Mouse (Mus musculus): ENCODE data around the gene Prr19. TPM values are rescaled to one million over a fixed set of nuclear protein-coding genes. Genes with fewer than 3 reads are reported as not detected.

Prr19 gene
- polyA plus RNA-seq, 1 experiment from 2014 or later, result 2.2 TPM

DNA sequence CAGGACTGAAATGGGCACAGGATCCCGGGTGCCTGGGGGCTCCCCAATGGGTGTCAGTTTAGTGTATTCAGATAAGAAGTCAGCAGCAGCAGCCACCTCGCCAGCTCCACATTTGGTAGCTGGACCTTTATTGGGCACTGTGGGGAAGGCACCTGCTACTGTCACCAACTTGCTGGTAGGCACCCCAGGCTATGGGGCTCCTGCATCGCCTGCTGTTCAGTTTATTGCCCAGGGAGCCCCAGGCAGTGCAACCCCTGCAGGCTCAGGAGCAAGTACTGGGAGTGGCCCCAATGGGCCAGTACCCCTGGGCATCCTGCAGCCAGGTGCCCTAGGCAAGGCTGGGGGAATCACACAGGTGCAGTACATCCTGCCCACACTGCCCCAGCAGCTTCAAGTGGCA, 12.5 kb upstream of the Prr19 start:
- H3K27ac ChIP-seq (ENCODE audit: low read length), result no peak overlapping the region
- H3K9ac ChIP-seq (replicated peaks; ENCODE audit: low read depth, low read length), result no peak overlapping the region
- no peak for ATAC-seq
- peaks cover 59% of the 10 kb centered on the region for H3K36me3 ChIP-seq (ENCODE audit: control insufficient read depth, insufficient read depth)
- no peak overlapping the region for H3K4me2 ChIP-seq (ENCODE audit: low read length)
- H3K4me3 ChIP-seq (replicated peaks; ENCODE audit: low read length), result no peak overlapping the region
- peaks cover 19% of the 10 kb centered on the region for H3K4me1 ChIP-seq (replicated peaks; ENCODE audit: control insufficient read depth, insufficient read depth, low read length)
- no peaks in the 10 kb centered on the region for H3K27me3 ChIP-seq (replicated peaks; ENCODE audit: control insufficient read depth, insufficient read depth, low read length)
- WGBS, result 95% methylated on average over 3 of the region's 3 CpGs
- H3K9me3 ChIP-seq (ENCODE audit: control insufficient read depth, low read length), result no peaks in the 10 kb centered on the region

DNA sequence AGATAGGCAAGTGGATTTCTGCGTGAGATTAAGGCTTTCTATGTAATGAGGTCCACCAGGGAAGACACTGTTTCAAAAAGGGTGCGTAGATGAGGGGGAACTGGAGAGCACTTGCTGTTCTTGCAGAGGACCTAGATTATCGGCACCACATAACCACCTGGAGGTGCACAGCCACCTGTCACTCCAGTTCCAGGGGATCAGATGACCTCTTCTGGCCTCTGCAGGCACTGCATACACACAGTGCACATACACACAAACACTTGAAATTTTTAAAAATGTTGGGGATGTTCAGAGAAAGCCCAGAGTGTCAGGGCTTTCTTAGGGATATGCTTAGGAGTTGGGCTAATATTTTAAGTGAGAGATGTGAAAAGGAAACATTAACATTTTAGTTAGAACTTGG, 11.3 kb upstream of the Prr19 start:
- H3K36me3 ChIP-seq (ENCODE audit: control insufficient read depth, insufficient read depth), result peaks cover 66% of the 10 kb centered on the region
- H3K27me3 ChIP-seq (replicated peaks; ENCODE audit: control insufficient read depth, insufficient read depth, low read length), result no peaks in the 10 kb centered on the region
- 95% methylated on average over 3 of the region's 3 CpGs for WGBS
- no peak overlapping the region for H3K27ac ChIP-seq (ENCODE audit: low read length)
- H3K9ac ChIP-seq (replicated peaks; ENCODE audit: low read depth, low read length), result no peak overlapping the region
- no peak overlapping the region for H3K4me2 ChIP-seq (ENCODE audit: low read length)
- no peak overlapping the region for H3K4me3 ChIP-seq (replicated peaks; ENCODE audit: low read length)
- no peak for ATAC-seq
- no peaks in the 10 kb centered on the region for H3K9me3 ChIP-seq (ENCODE audit: control insufficient read depth, low read length)
- H3K4me1 ChIP-seq (replicated peaks; ENCODE audit: control insufficient read depth, insufficient read depth, low read length), result peaks cover 7% of the 10 kb centered on the region

DNA sequence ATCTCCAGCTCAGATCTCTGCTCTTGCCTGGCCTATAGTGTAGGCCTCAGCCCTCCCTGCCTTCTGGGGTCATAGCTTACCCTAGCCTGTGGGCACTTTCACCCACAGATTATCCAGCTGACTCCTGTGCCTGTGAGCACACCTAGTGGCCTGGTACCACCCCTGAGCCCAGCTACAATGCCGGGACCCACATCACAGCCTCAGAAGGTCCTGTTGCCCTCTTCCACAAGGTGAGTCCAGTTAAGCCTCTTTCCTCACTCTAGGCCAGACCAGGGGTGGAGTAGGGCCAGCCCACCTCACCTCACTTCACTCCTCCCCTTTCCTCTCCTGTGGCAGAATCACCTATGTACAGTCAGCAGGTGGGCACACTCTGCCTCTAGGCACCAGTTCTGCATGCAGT, 10.7 kb upstream of the Prr19 start:
- WGBS, result 90% methylated on average over 1 of the region's 1 CpGs
- Histone ChIP-seq H3K9ac (replicated peaks; ENCODE audit: low read depth, low read length) (no peak overlapping the region), H3K4me3 (replicated peaks; ENCODE audit: low read length) (no peak overlapping the region), H3K27ac (ENCODE audit: low read length) (no peak overlapping the region), H3K4me1 (replicated peaks; ENCODE audit: control insufficient read depth, insufficient read depth, low read length) (peaks cover 8% of the 10 kb centered on the region), H3K27me3 (replicated peaks; ENCODE audit: control insufficient read depth, insufficient read depth, low read length) (no peaks in the 10 kb centered on the region), H3K4me2 (ENCODE audit: low read length) (no peak overlapping the region), H3K9me3 (ENCODE audit: control insufficient read depth, low read length) (no peaks in the 10 kb centered on the region), H3K36me3 (ENCODE audit: control insufficient read depth, insufficient read depth) (peaks cover 64% of the 10 kb centered on the region)
- ATAC-seq, result no peak

DNA sequence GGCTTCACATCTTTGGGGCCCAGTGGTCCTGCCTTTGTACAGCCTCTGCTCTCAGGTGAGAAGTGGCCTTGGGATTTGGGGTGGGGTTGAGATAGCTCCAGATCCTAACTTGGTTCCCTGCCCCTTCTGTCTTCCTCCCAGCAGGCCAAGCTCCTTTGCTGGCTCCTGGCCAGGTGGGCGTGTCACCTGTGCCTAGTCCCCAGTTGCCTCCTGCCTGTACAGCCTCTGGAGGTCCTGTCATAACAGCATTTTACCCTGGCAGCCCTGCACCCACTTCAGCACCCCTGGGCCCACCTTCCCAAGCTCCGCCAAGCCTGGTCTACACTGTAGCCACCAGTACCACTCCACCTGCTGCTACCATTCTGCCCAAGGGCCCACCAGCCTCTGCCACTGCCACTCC, 10.3 kb upstream of the Prr19 start:
- 68% methylated on average over 2 of the region's 2 CpGs for WGBS
- ATAC-seq, result peak; percentile 21; the same call in 1 of the 2 replicates

GRCm38 (mm10) chr7:25292107-25292506, 9.1 kb upstream of the Prr19 start:
- no peak for ATAC-seq
- H3K4me1 ChIP-seq (replicated peaks; ENCODE audit: control insufficient read depth, insufficient read depth, low read length), result peaks cover 22% of the 10 kb centered on the region
- H3K27me3 ChIP-seq (replicated peaks; ENCODE audit: control insufficient read depth, insufficient read depth, low read length), result no peaks in the 10 kb centered on the region
- no peak overlapping the region for H3K9ac ChIP-seq (replicated peaks; ENCODE audit: low read depth, low read length)
- no peak overlapping the region for H3K4me2 ChIP-seq (ENCODE audit: low read length)
- H3K27ac ChIP-seq (ENCODE audit: low read length), result no peak overlapping the region
- peaks cover 56% of the 10 kb centered on the region for H3K36me3 ChIP-seq (ENCODE audit: control insufficient read depth, insufficient read depth)
- WGBS, result 55% methylated on average over 7 of the region's 7 CpGs
- H3K4me3 ChIP-seq (replicated peaks; ENCODE audit: low read length), result no peak overlapping the region
- H3K9me3 ChIP-seq (ENCODE audit: control insufficient read depth, low read length), result no peaks in the 10 kb centered on the region

More for the DNA sequence above, 10.3 kb upstream of the Prr19 start:
- Histone ChIP-seq H3K27me3 (replicated peaks; ENCODE audit: control insufficient read depth, insufficient read depth, low read length) (no peaks in the 10 kb centered on the region), H3K4me2 (ENCODE audit: low read length) (no peak overlapping the region), H3K4me1 (replicated peaks; ENCODE audit: control insufficient read depth, insufficient read depth, low read length) (peaks cover 12% of the 10 kb centered on the region), H3K27ac (ENCODE audit: low read length) (no peak overlapping the region), H3K9me3 (ENCODE audit: control insufficient read depth, low read length) (no peaks in the 10 kb centered on the region), H3K36me3 (ENCODE audit: control insufficient read depth, insufficient read depth) (peaks cover 64% of the 10 kb centered on the region), H3K4me3 (replicated peaks; ENCODE audit: low read length) (no peak overlapping the region), H3K9ac (replicated peaks; ENCODE audit: low read depth, low read length) (no peak overlapping the region)

DNA sequence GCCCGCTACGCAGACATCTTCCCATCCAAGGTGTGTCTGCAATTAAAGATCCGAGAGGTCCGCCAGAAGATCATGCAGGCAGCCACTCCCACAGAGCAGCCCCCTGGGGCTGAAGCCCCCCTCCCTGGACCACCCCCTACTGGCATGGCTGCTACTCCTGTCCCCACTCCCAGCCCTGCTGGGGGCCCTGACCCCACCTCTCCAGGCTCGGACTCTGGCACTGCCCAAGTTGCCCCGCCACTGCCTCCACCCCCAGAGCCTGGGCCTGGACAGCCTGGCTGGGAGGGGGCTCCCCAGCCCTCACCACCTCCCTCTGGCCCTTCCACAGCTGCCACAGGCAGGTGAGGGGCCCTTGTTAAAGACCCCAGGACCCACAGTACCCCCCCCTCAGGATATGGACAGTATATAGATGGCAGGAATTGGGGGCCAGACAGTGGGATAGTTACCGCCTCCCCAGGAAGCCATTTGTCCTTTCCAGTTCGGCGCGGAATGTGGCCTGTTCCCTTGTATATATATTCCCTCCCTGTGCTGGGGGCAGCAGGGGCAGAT, 7.9 kb upstream of the Prr19 start:
- Histone ChIP-seq H3K4me1 (replicated peaks; ENCODE audit: control insufficient read depth, insufficient read depth, low read length) (peaks cover 26% of the 10 kb centered on the region), H3K27ac (ENCODE audit: low read length) (no peak overlapping the region), H3K9ac (replicated peaks; ENCODE audit: low read depth, low read length) (no peak overlapping the region), H3K4me2 (ENCODE audit: low read length) (no peak overlapping the region), H3K4me3 (replicated peaks; ENCODE audit: low read length) (no peak overlapping the region), H3K36me3 (ENCODE audit: control insufficient read depth, insufficient read depth) (peaks cover 44% of the 10 kb centered on the region), H3K9me3 (ENCODE audit: control insufficient read depth, low read length) (no peaks in the 10 kb centered on the region), H3K27me3 (replicated peaks; ENCODE audit: control insufficient read depth, insufficient read depth, low read length) (no peaks in the 10 kb centered on the region)
- WGBS, result 78% methylated on average over 9 of the region's 10 CpGs
- ATAC-seq, result no peak

DNA sequence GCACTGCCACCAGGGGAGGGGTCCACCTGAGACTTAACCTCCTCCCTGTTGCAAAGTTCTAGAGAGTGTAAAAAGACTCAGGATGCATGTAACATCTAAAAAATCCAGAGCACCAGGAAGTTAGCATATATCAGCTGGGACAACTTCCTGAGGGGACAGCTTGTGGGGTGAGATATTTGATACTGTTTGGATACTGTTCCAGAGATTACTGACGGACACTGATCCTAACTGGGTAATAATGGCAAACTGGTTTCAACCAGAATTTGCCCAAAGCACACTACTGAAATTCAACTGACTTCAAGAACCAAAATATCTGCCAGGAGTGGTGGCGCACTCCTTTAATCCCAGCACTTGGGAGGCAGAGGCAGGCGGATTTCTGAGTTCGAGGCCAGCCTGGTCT, 6.7 kb upstream of the Prr19 start:
- no peak overlapping the region for H3K4me3 ChIP-seq (replicated peaks; ENCODE audit: low read length)
- no peaks in the 10 kb centered on the region for H3K27me3 ChIP-seq (replicated peaks; ENCODE audit: control insufficient read depth, insufficient read depth, low read length)
- no peak for ATAC-seq
- H3K36me3 ChIP-seq (ENCODE audit: control insufficient read depth, insufficient read depth), result peaks cover 32% of the 10 kb centered on the region
- 90% methylated on average over 4 of the region's 4 CpGs for WGBS
- no peak overlapping the region for H3K4me2 ChIP-seq (ENCODE audit: low read length)
- no peak overlapping the region for H3K27ac ChIP-seq (ENCODE audit: low read length)
- no peaks in the 10 kb centered on the region for H3K9me3 ChIP-seq (ENCODE audit: control insufficient read depth, low read length)
- H3K9ac ChIP-seq (replicated peaks; ENCODE audit: low read depth, low read length), result no peak overlapping the region
- peaks cover 28% of the 10 kb centered on the region for H3K4me1 ChIP-seq (replicated peaks; ENCODE audit: control insufficient read depth, insufficient read depth, low read length)

- no peak for ATAC-seq
- Histone ChIP-seq H3K4me1 (replicated peaks; ENCODE audit: control insufficient read depth, insufficient read depth, low read length) (peaks cover 28% of the 10 kb centered on the region), H3K4me3 (replicated peaks; ENCODE audit: low read length) (no peak overlapping the region), H3K27me3 (replicated peaks; ENCODE audit: control insufficient read depth, insufficient read depth, low read length) (no peaks in the 10 kb centered on the region), H3K27ac (ENCODE audit: low read length) (no peak overlapping the region), H3K9me3 (ENCODE audit: control insufficient read depth, low read length) (no peaks in the 10 kb centered on the region), H3K4me2 (ENCODE audit: low read length) (no peak overlapping the region), H3K36me3 (ENCODE audit: control insufficient read depth, insufficient read depth) (peaks cover 26% of the 10 kb centered on the region), H3K9ac (replicated peaks; ENCODE audit: low read depth, low read length) (no peak overlapping the region)
- WGBS, result 87% methylated on average over 12 of the region's 12 CpGs
Observed at GRCm38 (mm10) chr7:25294960-25295722, 6.1 kb upstream of the Prr19 start.

DNA sequence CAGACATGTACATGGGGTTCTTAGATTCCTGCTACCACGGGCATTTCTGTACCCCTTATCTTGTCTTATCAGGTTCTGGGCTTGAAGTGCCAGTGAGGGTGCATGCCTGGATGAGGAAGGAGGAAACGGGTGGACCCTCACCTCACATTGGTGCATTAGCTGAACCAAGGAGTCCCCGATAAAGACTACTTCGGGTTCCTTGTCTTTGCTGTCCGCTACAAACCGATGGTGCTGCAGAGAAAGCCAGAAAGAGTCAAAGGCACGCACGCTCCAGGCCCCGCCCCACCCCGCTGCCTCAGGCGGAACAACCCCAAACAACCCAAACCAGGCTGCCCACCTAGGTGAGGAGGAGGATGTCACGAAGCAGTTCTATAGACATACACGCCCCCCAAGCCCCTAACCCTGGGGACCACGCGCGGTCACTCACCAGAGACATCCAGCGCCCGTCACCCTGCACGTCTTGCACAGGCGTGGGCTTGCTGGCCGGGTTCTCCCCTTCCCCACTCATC, 4.2 kb upstream of the Prr19 start:
- WGBS, result 0% methylated on average over 21 of the region's 21 CpGs
- no peaks in the 10 kb centered on the region for H3K9me3 ChIP-seq (ENCODE audit: control insufficient read depth, low read length)

More for the DNA sequence above, 4.2 kb upstream of the Prr19 start:
- peak overlapping the region; percentile 81 for H3K9ac ChIP-seq (replicated peaks; ENCODE audit: low read depth, low read length)
- H3K4me3 ChIP-seq (replicated peaks; ENCODE audit: low read length), result peak overlapping the region; percentile 83
- peak overlapping the region; percentile 74 for H3K4me2 ChIP-seq (ENCODE audit: low read length)
- H3K4me1 ChIP-seq (replicated peaks; ENCODE audit: control insufficient read depth, insufficient read depth, low read length), result peaks cover 25% of the 10 kb centered on the region
- H3K27me3 ChIP-seq (replicated peaks; ENCODE audit: control insufficient read depth, insufficient read depth, low read length), result no peaks in the 10 kb centered on the region
- peak; percentile 21 for ATAC-seq
- peaks cover 24% of the 10 kb centered on the region for H3K36me3 ChIP-seq (ENCODE audit: control insufficient read depth, insufficient read depth)
- H3K27ac ChIP-seq (ENCODE audit: low read length), result peak overlapping the region; percentile 98

Data from forebrain, embryonic 16.5 days (tissue).